Mouse (Mus musculus) lung, adult 2 months (tissue): Measurements from ENCODE around the gene Gm21992.

Experiments used
- CTCF ChIP-seq: fragments of 200-500 bp; IDR thresholded peaks from 2 replicates; pipeline ENCODE4 v1.5.1; 2011; ENCODE audit warnings: mild to moderate bottlenecking, low read length, control low read depth; ENCODE audit not compliant: insufficient read depth
- POLR2A ChIP-seq: fragments of 200-500 bp; IDR thresholded peaks from 2 replicates; pipeline ENCODE4 v1.6.1; 2011; ENCODE audit warnings: low read depth, mild to moderate bottlenecking, control low read depth, low read length, borderline replicate concordance; ENCODE audit errors: extremely low read depth

DNA sequence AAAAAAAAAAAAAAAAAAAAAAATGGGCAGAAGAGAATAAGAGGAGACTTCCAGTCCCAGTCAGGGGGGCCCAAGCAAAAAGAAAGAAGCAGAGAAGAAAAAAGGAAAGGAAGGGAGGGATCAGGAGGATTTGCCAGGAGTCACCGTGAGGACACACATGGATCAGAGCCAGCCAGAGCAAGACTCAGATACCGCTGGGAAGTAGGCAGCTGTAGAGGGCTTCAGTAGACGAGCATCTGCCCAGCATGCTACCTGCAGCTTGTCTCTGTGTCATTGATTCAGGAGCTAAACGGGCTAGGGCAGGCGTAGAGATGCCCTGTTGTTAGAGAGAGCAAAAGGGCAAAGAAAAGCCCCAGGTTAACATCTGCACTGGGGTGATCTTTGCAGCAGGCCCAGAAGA lies 38.9 kb upstream of the Gm21992 start:
- TF ChIP-seq CTCF (no peak), POLR2A (no peak)
